ENCODE assay signal across 8 mouse cellular contexts in the genomic region with DNA sequence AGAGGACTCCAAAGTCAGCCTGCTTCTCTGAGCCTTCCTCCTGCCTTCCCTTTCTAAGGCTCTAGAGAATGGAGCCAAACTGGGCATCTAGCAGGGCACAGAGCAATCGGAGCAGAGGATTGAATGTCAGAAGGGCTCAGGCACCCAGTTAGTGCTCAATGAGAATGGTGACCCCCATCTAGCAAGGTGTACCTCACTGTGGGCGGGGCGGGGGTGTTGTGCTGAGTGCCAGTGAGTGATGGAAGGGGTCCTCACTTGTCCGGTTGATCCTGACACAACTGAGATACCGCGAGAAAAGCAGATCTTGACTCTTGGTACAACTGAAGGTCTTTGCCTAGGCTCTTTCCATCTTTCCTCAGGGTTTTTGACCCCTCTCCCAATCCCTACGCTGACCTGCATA. TPM values are rescaled to one million over a fixed set of nuclear protein-coding genes. Genes with fewer than 3 reads are reported as not detected.
DNase-seq lines count a peak whose midpoint lies in the region; ATAC-seq and TF ChIP-seq lines count a peak whose summit lies in the region.

No protein-coding gene starts in this region.

- H3K9ac ChIP-seq in kidney, embryonic 16.5 days (replicated peaks; ENCODE audit: low read length): peak overlapping the region; percentile 82
- H3K9ac ChIP-seq in hindbrain, embryonic 13.5 days: peak overlapping the region; percentile 66
- no peak overlapping the region for H3K9ac ChIP-seq in midbrain, embryonic 14.5 days (replicated peaks; ENCODE audit: low read length)

- no peak overlapping the region for H3K27ac ChIP-seq in kidney, embryonic 16.5 days (ENCODE audit: low read length)
- peak overlapping the region; percentile 89 for H3K27ac ChIP-seq in bone marrow macrophage, adult 2 months (ENCODE audit: insufficient read depth, low read depth, low read length)
- no peak overlapping the region for H3K27ac ChIP-seq in hindbrain, embryonic 13.5 days
- no peak overlapping the region for H3K27ac ChIP-seq in midbrain, embryonic 14.5 days (replicated peaks; ENCODE audit: low read depth, low read length)

- 50% methylated on average over 7 of the region's 7 CpGs for WGBS in kidney, embryonic 16.5 days
- 46% methylated on average over 7 of the region's 7 CpGs for WGBS in hindbrain, embryonic 13.5 days
- WGBS in midbrain, embryonic 14.5 days: 58% methylated on average over 7 of the region's 7 CpGs

- peak overlapping the region; percentile 96 for H3K4me2 ChIP-seq in kidney, embryonic 16.5 days (replicated peaks; ENCODE audit: low read depth, low read length)
- peak overlapping the region; percentile 77 for H3K4me2 ChIP-seq in hindbrain, embryonic 13.5 days
- peak overlapping the region; percentile 79 for H3K4me2 ChIP-seq in midbrain, embryonic 14.5 days (ENCODE audit: low read length)

- peaks cover 12% of the 10 kb centered on the region; the same call in 1 of the 2 replicates for H3K36me3 ChIP-seq in kidney, embryonic 16.5 days (ENCODE audit: insufficient read depth, low read length)
- H3K36me3 ChIP-seq in hindbrain, embryonic 13.5 days: peaks cover 10% of the 10 kb centered on the region
- H3K36me3 ChIP-seq in midbrain, embryonic 14.5 days (ENCODE audit: control insufficient read depth, insufficient read depth, low read length): peaks cover 8% of the 10 kb centered on the region

- TF ChIP-seq CTCF in bone marrow macrophage, adult 2 months (IDR thresholded peaks at IDR 0.05; ENCODE audit: low read depth, low read length): no peak

- H3K27me3 ChIP-seq in kidney, embryonic 16.5 days (ENCODE audit: insufficient read depth, low read length): no peaks in the 10 kb centered on the region
- peaks cover 30% of the 10 kb centered on the region for H3K27me3 ChIP-seq in hindbrain, embryonic 13.5 days
- peaks cover 5% of the 10 kb centered on the region for H3K27me3 ChIP-seq in midbrain, embryonic 14.5 days (ENCODE audit: control insufficient read depth, insufficient read depth, low read length)

- H3K4me3 ChIP-seq in kidney, embryonic 16.5 days (ENCODE audit: low read length): peak overlapping the region; percentile 68
- H3K4me3 ChIP-seq in bone marrow macrophage, adult 2 months (ENCODE audit: insufficient read depth, low read length): peak overlapping the region; percentile 89
- peak overlapping the region; percentile 77 for H3K4me3 ChIP-seq in hindbrain, embryonic 13.5 days
- no peak overlapping the region; the same call in 1 of the 2 replicates for H3K4me3 ChIP-seq in midbrain, embryonic 14.5 days (replicated peaks; ENCODE audit: low read depth, low read length)

- H3K4me1 ChIP-seq in kidney, embryonic 16.5 days (ENCODE audit: insufficient read depth, low read length): peaks cover 29% of the 10 kb centered on the region
- peaks cover 47% of the 10 kb centered on the region for H3K4me1 ChIP-seq in bone marrow macrophage, adult 2 months (ENCODE audit: control insufficient read depth, insufficient read depth, low read length)
- H3K4me1 ChIP-seq in hindbrain, embryonic 13.5 days (replicated peaks): peaks cover 40% of the 10 kb centered on the region
- peaks cover 24% of the 10 kb centered on the region for H3K4me1 ChIP-seq in midbrain, embryonic 14.5 days (ENCODE audit: control insufficient read depth, insufficient read depth, low read length)

- no peak for DNase-seq in kidney, adult 11 months
- no peak for DNase-seq in midbrain, embryonic 14.5 days
- DNase-seq in adipocyte (ENCODE audit: low spot score): no peak
- DNase-seq in urinary bladder, postnatal 25 days (ENCODE audit: low spot score): no peak
- DNase-seq in urinary bladder, postnatal 4 days (ENCODE audit: low spot score in 2 of 2): no peak

- no peaks in the 10 kb centered on the region for H3K9me3 ChIP-seq in kidney, embryonic 16.5 days (ENCODE audit: low read length)
- H3K9me3 ChIP-seq in hindbrain, embryonic 13.5 days: no peaks in the 10 kb centered on the region
- H3K9me3 ChIP-seq in midbrain, embryonic 14.5 days (ENCODE audit: control insufficient read depth, low read length): no peaks in the 10 kb centered on the region

- no peak for ATAC-seq in kidney, embryonic 16.5 days (ENCODE audit: low FRiP score, low TSS enrichment)
- ATAC-seq in hindbrain, embryonic 13.5 days (ENCODE audit: low FRiP score): no peak
- no peak for ATAC-seq in midbrain, embryonic 14.5 days (ENCODE audit: low FRiP score, low TSS enrichment)

- no peak for TF ChIP-seq POLR2A in bone marrow macrophage, adult 2 months (IDR thresholded peaks at IDR 0.05; ENCODE audit: borderline replicate concordance, low read depth, low read length)

RNA-seq across cellular contexts. Expression of gene Acaa1a, which starts 0.4 kb away (rescaled TPM):
- polyA plus RNA-seq in kidney, embryonic 16.5 days (2015; fragmentation: Nextera tagmentation; extraction: Ambion mirVana): 142 and 152 TPM in 2 replicates
- 99.1 and 103 TPM in 2 replicates for polyA plus RNA-seq in bone marrow macrophage, adult 2 months (2012; ENCODE audit: insufficient read depth, insufficient read length, missing spikeins)
- polyA plus RNA-seq in hindbrain, embryonic 13.5 days (2015; fragmentation: Nextera tagmentation; extraction: Ambion mirVana): 106 and 110 TPM in 2 replicates
- polyA plus RNA-seq in midbrain, embryonic 14.5 days (2014; fragmentation: Nextera tagmentation; extraction: Ambion mirVana): 85.4 and 92.0 TPM in 2 replicates

RNA-seq across cellular contexts. Expression of gene Myd88, which starts 2.1 kb away (rescaled TPM):
- polyA plus RNA-seq in kidney, embryonic 16.5 days (2015; fragmentation: Nextera tagmentation; extraction: Ambion mirVana): 30.0 and 30.9 TPM in 2 replicates
- polyA plus RNA-seq in bone marrow macrophage, adult 2 months (2012; ENCODE audit: insufficient read depth, insufficient read length, missing spikeins): 83.8 and 93.5 TPM in 2 replicates
- 6.1 and 6.2 TPM in 2 replicates for polyA plus RNA-seq in hindbrain, embryonic 13.5 days (2015; fragmentation: Nextera tagmentation; extraction: Ambion mirVana)
- 3.4 and 5.6 TPM in 2 replicates for polyA plus RNA-seq in midbrain, embryonic 14.5 days (2014; fragmentation: Nextera tagmentation; extraction: Ambion mirVana)

RNA-seq across cellular contexts. Expression of gene Oxsr1, which starts 16.9 kb away (rescaled TPM):
- polyA plus RNA-seq in kidney, embryonic 16.5 days (2015; fragmentation: Nextera tagmentation; extraction: Ambion mirVana): 12.2 and 13.2 TPM in 2 replicates
- polyA plus RNA-seq in bone marrow macrophage, adult 2 months (2012; ENCODE audit: insufficient read depth, insufficient read length, missing spikeins): 27.8 and 29.2 TPM in 2 replicates
- polyA plus RNA-seq in hindbrain, embryonic 13.5 days (2015; fragmentation: Nextera tagmentation; extraction: Ambion mirVana): 11.8 and 13.0 TPM in 2 replicates
- 13.0 and 18.2 TPM in 2 replicates for polyA plus RNA-seq in midbrain, embryonic 14.5 days (2014; fragmentation: Nextera tagmentation; extraction: Ambion mirVana)

RNA-seq across cellular contexts. Expression of gene Xylb, which starts 18.1 kb away (rescaled TPM):
- 34.7 and 35.8 TPM in 2 replicates for polyA plus RNA-seq in kidney, embryonic 16.5 days (2015; fragmentation: Nextera tagmentation; extraction: Ambion mirVana)
- polyA plus RNA-seq in bone marrow macrophage, adult 2 months (2012; ENCODE audit: insufficient read depth, insufficient read length, missing spikeins): 5.5 and 6.1 TPM in 2 replicates
- polyA plus RNA-seq in hindbrain, embryonic 13.5 days (2015; fragmentation: Nextera tagmentation; extraction: Ambion mirVana): 2.4 and 2.5 TPM in 2 replicates
- 1.5 and 2.4 TPM in 2 replicates for polyA plus RNA-seq in midbrain, embryonic 14.5 days (2014; fragmentation: Nextera tagmentation; extraction: Ambion mirVana)

RNA-seq across cellular contexts. Expression of gene Slc22a14, which starts 26.2 kb away (rescaled TPM):
- polyA plus RNA-seq in kidney, embryonic 16.5 days (2015; fragmentation: Nextera tagmentation; extraction: Ambion mirVana): 0.08 and 0.12 TPM in 2 replicates
- polyA plus RNA-seq in bone marrow macrophage, adult 2 months (2012; ENCODE audit: insufficient read depth, insufficient read length, missing spikeins): not detected in 2 replicates
- polyA plus RNA-seq in hindbrain, embryonic 13.5 days (2015; fragmentation: Nextera tagmentation; extraction: Ambion mirVana): not detected in 2 replicates
- not detected in 2 replicates for polyA plus RNA-seq in midbrain, embryonic 14.5 days (2014; fragmentation: Nextera tagmentation; extraction: Ambion mirVana)
